In genomic region chrX:38189552-38190457, GRCm38 (mm10) we compare ENCODE assay signal across 8 mouse cellular contexts. TPM values are rescaled to one million over a fixed set of nuclear protein-coding genes. Genes with fewer than 3 reads are reported as not detected.
A peak's percentile ranks its signal among the peaks of the same experiment; 100 is the strongest.
DNase-seq lines count a peak whose midpoint lies in the region; ATAC-seq and TF ChIP-seq lines count a peak whose summit lies in the region.

Gene Zbtb33, plus strand, starts transcription at chrX:38189793.

- TF ChIP-seq CTCF in cortical plate, adult 2 months (IDR thresholded peaks at IDR 0.05; ENCODE audit: extremely low read depth, insufficient read depth, low read length) = peak; percentile 35; the same call in 1 of the 2 replicates

- H3K27ac ChIP-seq in cortical plate, adult 2 months (ENCODE audit: insufficient read depth, low read length) = peak within 1 kb of the TSS; percentile 91

- DNase-seq in adipocyte (ENCODE audit: low spot score) = peak; percentile 86
- peak; percentile 68 to 78 for DNase-seq in gastrocnemius, adult 8-10 months (ENCODE audit: low spot score in 2 of 2)
- peak; percentile 90 for DNase-seq in induced T-regulatory cell, adult 2 months (ENCODE audit: low read depth)
- DNase-seq in left cerebral cortex, adult 8-10 months (ENCODE audit: low spot score in 2 of 2) = peak; percentile 68 to 77
- DNase-seq in right cerebral cortex, adult 18-20 months = peak; percentile 88
- DNase-seq in urinary bladder, adult 2 months (ENCODE audit: low spot score) = peak; percentile 71

- H3K4me3 ChIP-seq in cortical plate, adult 2 months (ENCODE audit: insufficient read depth, low read length) = peak within 1 kb of the TSS; percentile 78

- ATAC-seq in megakaryocyte, adult 5-6 weeks (ENCODE audit: poor library complexity, severe bottlenecking) = peak; percentile 100

- H3K4me1 ChIP-seq in cortical plate, adult 2 months (ENCODE audit: control insufficient read depth, insufficient read depth, low read length) = no peaks in the 10 kb centered on the region

- TF ChIP-seq POLR2A in cortical plate, adult 2 months (IDR thresholded peaks at IDR 0.05; ENCODE audit: extremely low read depth, insufficient read depth, low read length) = peak; percentile 38; the same call in 1 of the 2 replicates

RNA-seq across cellular contexts. Expression of gene Zbtb33, which starts in this region (rescaled TPM):
- polyA plus RNA-seq in cortical plate, adult 2 months (2012; rRNA removed) = 9.7 and 10.0 TPM in 2 replicates
- total RNA-seq in gastrocnemius, adult 8-10 months (2022) = 1 to 10 TPM; 5.2 to 6.9 (median 6.3) TPM
- total RNA-seq in left cerebral cortex, adult 8-10 months (2022) = 10 to 100 TPM; 20.6 to 26.4 (median 22.3) TPM
- 29.1 and 32.1 TPM in 2 replicates for total RNA-seq in megakaryocyte, adult 5-6 weeks (2015)
- 20.7 and 24.2 TPM in 2 replicates for total RNA-seq in megakaryocyte, adult 5-6 weeks (2017)
- polyA plus RNA-seq in urinary bladder, adult 2 months (2012; rRNA removed) = 8.6 and 8.9 TPM in 2 replicates

Comparison
In these comparisons a context has a peak if more than half of its experiments do, and no peak if none do; other contexts are left out.
1. Peak in every context shown above with its lines: DNase-seq, ATAC-seq, H3K4me3 ChIP-seq and H3K27ac ChIP-seq.